Comparison of ENCODE assay signal across 18 mouse cellular contexts in genomic region chr7:66981591-66981990, GRCm38 (mm10).
"Had no signal": no experiment of that assay in that cellular context is flagged by ENCODE, and none has a peak within 500 bp of the region (broad histone marks: within the 10 kb centered on the region; RNA-seq: fewer than 3 reads in every experiment).

No protein-coding gene starts in this region.

- DNase-seq: kidney, adult 18-20 months; kidney, adult 9 months; kidney, postnatal 14 days; kidney, postnatal 4 days; liver, postnatal 0 days; lung, embryonic 14.5 days; retina, postnatal 1 day; right cerebral cortex, postnatal 4 days had no signal

- H3K4me3 ChIP-seq: left cerebral cortex, adult 2 months; limb, embryonic 12.5 days; limb, embryonic 15.5 days; midbrain, embryonic 12.5 days; midbrain, embryonic 15.5 days; myocyte; neural tube, embryonic 13.5 days had no signal

- H3K27ac ChIP-seq: left cerebral cortex, adult 2 months; limb, embryonic 12.5 days; limb, embryonic 15.5 days; liver, embryonic 14.5 days; macrophage; midbrain, embryonic 12.5 days; midbrain, embryonic 15.5 days; neural tube, embryonic 13.5 days; stomach, postnatal 0 days had no signal
